Mouse (Mus musculus): ENCODE measurements around the gene Slc5a3.
A peak's percentile ranks its signal among the peaks of the same experiment; 100 is the strongest.
"Not testable (repeated sequence)": the region's sequence is repeated elsewhere in the genome, so short reads cannot be mapped to it uniquely, and the experiment has no call there.

The Slc5a3 gene

GRCm38 (mm10) chr16:92064801-92065200, 6.7 kb downstream of the Slc5a3 start:
- DNase-seq = no peak

- no peak for DNase-seq
Observed at GRCm38 (mm10) chr16:92070338-92070737, 12.2 kb downstream of the Slc5a3 start.

- DNase-seq = no peak
Observed at GRCm38 (mm10) chr16:92076797-92077196, 18.7 kb downstream of the Slc5a3 start.

GRCm38 (mm10) chr16:92083771-92084453, 25.8 kb downstream of the Slc5a3 start:
- no peak for DNase-seq

GRCm38 (mm10) chr16:92089225-92089624, 31.1 kb downstream of the Slc5a3 start:
- no peak for DNase-seq

GRCm38 (mm10) chr16:92091876-92092275, 33.8 kb downstream of the Slc5a3 start:
- no peak for DNase-seq

- DNase-seq = no peak
Observed at GRCm38 (mm10) chr16:92098351-92099051, 40.4 kb downstream of the Slc5a3 start.

GRCm38 (mm10) chr16:92099598-92099997, 41.5 kb downstream of the Slc5a3 start:
- no peak for DNase-seq

GRCm38 (mm10) chr16:92100111-92100510, 42.0 kb downstream of the Slc5a3 start:
- DNase-seq = peak in 1 of 2 experiments; percentile 45

GRCm38 (mm10) chr16:92102115-92102514, 44.0 kb downstream of the Slc5a3 start:
- DNase-seq = no peak

GRCm38 (mm10) chr16:92102931-92103330, 44.8 kb downstream of the Slc5a3 start:
- DNase-seq = not testable (repeated sequence)

GRCm38 (mm10) chr16:92103572-92104331, 45.6 kb downstream of the Slc5a3 start:
- DNase-seq = no peak

GRCm38 (mm10) chr16:92104332-92104590, 46.1 kb downstream of the Slc5a3 start:
- DNase-seq = no peak

GRCm38 (mm10) chr16:92104951-92105350, 46.8 kb downstream of the Slc5a3 start:
- DNase-seq = no peak

GRCm38 (mm10) chr16:92105631-92106030, 47.5 kb downstream of the Slc5a3 start:
- DNase-seq = no peak

GRCm38 (mm10) chr16:92107346-92107745, 49.2 kb downstream of the Slc5a3 start:
- DNase-seq = no peak

- DNase-seq = peak; percentile 71 to 77
Observed at GRCm38 (mm10) chr16:92114706-92115241, 56.7 kb downstream of the Slc5a3 start.

GRCm38 (mm10) chr16:92115611-92116421, 57.7 kb downstream of the Slc5a3 start:
- peak; percentile 56 to 62 for DNase-seq

- DNase-seq = no peak
Observed at GRCm38 (mm10) chr16:92117337-92118209, 59.5 kb downstream of the Slc5a3 start.

GRCm38 (mm10) chr16:92119013-92119515, 60.9 kb downstream of the Slc5a3 start:
- DNase-seq = no peak

- DNase-seq = no peak
Observed at GRCm38 (mm10) chr16:92120899-92121531, 62.9 kb downstream of the Slc5a3 start.
